Mouse (Mus musculus): ENCODE data around the gene Gatad2a. TPM values are rescaled to one million over a fixed set of nuclear protein-coding genes. Genes with fewer than 3 reads are reported as not detected.

Gatad2a gene
- polyA plus RNA-seq (2014; fragmentation: Nextera tagmentation; extraction: Ambion mirVana) = 46.5 and 49.6 TPM in 2 replicates

GRCm38 (mm10) chr8:69995776-69996588, at the start of gene Gatad2a:
TSS of gene Gatad2a (minus strand) at chr8:69996384.
- peak; percentile 100 for ATAC-seq (ENCODE audit: insufficient number of reproducible peaks, insufficient read depth, low FRiP score, low read depth)
- peak within 1 kb of the TSS; percentile 93 for H3K4me3 ChIP-seq (ENCODE audit: low read depth, low read length)
- WGBS = under 1% methylated on average over 84 of the region's 87 CpGs
- peak within 1 kb of the TSS; percentile 85 for H3K9ac ChIP-seq (replicated peaks; ENCODE audit: low read depth, low read length)
- no peaks in the 10 kb centered on the region for H3K9me3 ChIP-seq (ENCODE audit: control insufficient read depth, low read depth, low read length)
- no peaks in the 10 kb centered on the region for H3K27me3 ChIP-seq (ENCODE audit: control insufficient read depth, insufficient read depth, low read length)
- H3K27ac ChIP-seq (ENCODE audit: low read length) = peak within 1 kb of the TSS; percentile 87
- H3K36me3 ChIP-seq (ENCODE audit: control insufficient read depth, insufficient read depth, low read length) = no peaks in the 10 kb centered on the region
- no peaks in the 10 kb centered on the region for H3K4me1 ChIP-seq (ENCODE audit: control insufficient read depth, insufficient read depth, low read length)
- peak within 1 kb of the TSS; percentile 81 for H3K4me2 ChIP-seq (replicated peaks; ENCODE audit: low read depth, low read length)

GRCm38 (mm10) chr8:70043996-70044395, 47.8 kb upstream of the Gatad2a start:
- Histone ChIP-seq H3K4me3 (ENCODE audit: low read depth, low read length) (no peak overlapping the region; the same call in 1 of the 2 replicates), H3K4me1 (ENCODE audit: control insufficient read depth, insufficient read depth, low read length) (peaks cover 19% of the 10 kb centered on the region), H3K27ac (ENCODE audit: low read length) (no peak overlapping the region), H3K9ac (replicated peaks; ENCODE audit: low read depth, low read length) (0 out of 2 replicates have a peak overlapping the region, but pooled peaks have one; percentile 88), H3K36me3 (ENCODE audit: control insufficient read depth, insufficient read depth, low read length) (peaks cover 9% of the 10 kb centered on the region; the same call in 1 of the 2 replicates), H3K4me2 (replicated peaks; ENCODE audit: low read depth, low read length) (peak overlapping the region; percentile 81), H3K9me3 (ENCODE audit: control insufficient read depth, low read depth, low read length) (no peaks in the 10 kb centered on the region), H3K27me3 (ENCODE audit: control insufficient read depth, insufficient read depth, low read length) (no peaks in the 10 kb centered on the region)
- no peak for ATAC-seq (ENCODE audit: insufficient number of reproducible peaks, insufficient read depth, low FRiP score, low read depth)
- 83% methylated on average over 5 of the region's 5 CpGs for WGBS

- WGBS = under 1% methylated on average over 65 of the region's 65 CpGs
- Histone ChIP-seq H3K27ac (ENCODE audit: low read length) (no peak within 1 kb of the TSS), H3K36me3 (ENCODE audit: control insufficient read depth, insufficient read depth, low read length) (0 out of 2 replicates have a peak, but pooled peaks cover under 1% of the 10 kb centered on the region), H3K4me1 (ENCODE audit: control insufficient read depth, insufficient read depth, low read length) (peaks cover 19% of the 10 kb centered on the region), H3K4me3 (ENCODE audit: low read depth, low read length) (peak within 1 kb of the TSS; percentile 98), H3K4me2 (replicated peaks; ENCODE audit: low read depth, low read length) (peak within 1 kb of the TSS; percentile 96), H3K9me3 (ENCODE audit: control insufficient read depth, low read depth, low read length) (no peaks in the 10 kb centered on the region), H3K27me3 (ENCODE audit: control insufficient read depth, insufficient read depth, low read length) (no peaks in the 10 kb centered on the region), H3K9ac (replicated peaks; ENCODE audit: low read depth, low read length) (peak within 1 kb of the TSS; percentile 88)
- ATAC-seq (ENCODE audit: insufficient number of reproducible peaks, insufficient read depth, low FRiP score, low read depth) = peak; percentile 95
These were observed 46.6 kb upstream of the Gatad2a start, which contains the start of the genes Mau2 and Sugp1 for GRCm38 (mm10) chr8:70042583-70043455. TSS of gene Mau2 (minus strand) at chr8:70042734. TSS of gene Sugp1 (plus strand) at chr8:70042813.

- WGBS = 1% methylated on average over 47 of the region's 47 CpGs
- H3K9me3 ChIP-seq (ENCODE audit: control insufficient read depth, low read depth, low read length) = no peaks in the 10 kb centered on the region
- peaks cover 19% of the 10 kb centered on the region for H3K4me1 ChIP-seq (ENCODE audit: control insufficient read depth, insufficient read depth, low read length)
- H3K4me3 ChIP-seq (ENCODE audit: low read depth, low read length) = peak overlapping the region; percentile 98
- ATAC-seq (ENCODE audit: insufficient number of reproducible peaks, insufficient read depth, low FRiP score, low read depth) = peak; percentile 24; the same call in 1 of the 2 replicates
- no peaks in the 10 kb centered on the region for H3K36me3 ChIP-seq (ENCODE audit: control insufficient read depth, insufficient read depth, low read length)
- no peaks in the 10 kb centered on the region for H3K27me3 ChIP-seq (ENCODE audit: control insufficient read depth, insufficient read depth, low read length)
- peak overlapping the region; percentile 88 for H3K9ac ChIP-seq (replicated peaks; ENCODE audit: low read depth, low read length)
- H3K4me2 ChIP-seq (replicated peaks; ENCODE audit: low read depth, low read length) = peak overlapping the region; percentile 96
- H3K27ac ChIP-seq (ENCODE audit: low read length) = no peak overlapping the region
These were observed 45.8 kb upstream of the Gatad2a start for GRCm38 (mm10) chr8:70041885-70042546.

- H3K4me3 ChIP-seq (ENCODE audit: low read depth, low read length) = no peak overlapping the region
- ATAC-seq (ENCODE audit: insufficient number of reproducible peaks, insufficient read depth, low FRiP score, low read depth) = no peak
- no peak overlapping the region for H3K27ac ChIP-seq (ENCODE audit: low read length)
- peaks cover 3% of the 10 kb centered on the region; the same call in 1 of the 2 replicates for H3K36me3 ChIP-seq (ENCODE audit: control insufficient read depth, insufficient read depth, low read length)
- H3K27me3 ChIP-seq (ENCODE audit: control insufficient read depth, insufficient read depth, low read length) = no peaks in the 10 kb centered on the region
- peaks cover 11% of the 10 kb centered on the region for H3K4me1 ChIP-seq (ENCODE audit: control insufficient read depth, insufficient read depth, low read length)
- no peak overlapping the region for H3K4me2 ChIP-seq (replicated peaks; ENCODE audit: low read depth, low read length)
- no peak overlapping the region for H3K9ac ChIP-seq (replicated peaks; ENCODE audit: low read depth, low read length)
- 81% methylated on average over 1 of the region's 1 CpGs for WGBS
- H3K9me3 ChIP-seq (ENCODE audit: control insufficient read depth, low read depth, low read length) = no peaks in the 10 kb centered on the region
These were observed 41.8 kb upstream of the Gatad2a start for GRCm38 (mm10) chr8:70037994-70038393.

- Histone ChIP-seq H3K9me3 (ENCODE audit: control insufficient read depth, low read depth, low read length) (no peaks in the 10 kb centered on the region), H3K27me3 (ENCODE audit: control insufficient read depth, insufficient read depth, low read length) (no peaks in the 10 kb centered on the region), H3K4me3 (ENCODE audit: low read depth, low read length) (no peak overlapping the region), H3K9ac (replicated peaks; ENCODE audit: low read depth, low read length) (no peak overlapping the region), H3K27ac (ENCODE audit: low read length) (no peak overlapping the region), H3K4me1 (ENCODE audit: control insufficient read depth, insufficient read depth, low read length) (no peaks in the 10 kb centered on the region), H3K4me2 (replicated peaks; ENCODE audit: low read depth, low read length) (no peak overlapping the region), H3K36me3 (ENCODE audit: control insufficient read depth, insufficient read depth, low read length) (peaks cover 62% of the 10 kb centered on the region)
- WGBS = 100% methylated on average over 1 of the region's 1 CpGs
- ATAC-seq (ENCODE audit: insufficient number of reproducible peaks, insufficient read depth, low FRiP score, low read depth) = no peak
These were observed 34.1 kb upstream of the Gatad2a start for GRCm38 (mm10) chr8:70030255-70030654.

- ATAC-seq (ENCODE audit: insufficient number of reproducible peaks, insufficient read depth, low FRiP score, low read depth) = no peak
- H3K9me3 ChIP-seq (ENCODE audit: control insufficient read depth, low read depth, low read length) = no peaks in the 10 kb centered on the region
- 96% methylated on average over 2 of the region's 2 CpGs for WGBS
- no peak overlapping the region for H3K4me3 ChIP-seq (ENCODE audit: low read depth, low read length)
- peaks cover 95% of the 10 kb centered on the region for H3K36me3 ChIP-seq (ENCODE audit: control insufficient read depth, insufficient read depth, low read length)
- H3K4me2 ChIP-seq (replicated peaks; ENCODE audit: low read depth, low read length) = no peak overlapping the region
- H3K27me3 ChIP-seq (ENCODE audit: control insufficient read depth, insufficient read depth, low read length) = no peaks in the 10 kb centered on the region
- no peak overlapping the region for H3K27ac ChIP-seq (ENCODE audit: low read length)
- no peak overlapping the region for H3K9ac ChIP-seq (replicated peaks; ENCODE audit: low read depth, low read length)
- no peaks in the 10 kb centered on the region for H3K4me1 ChIP-seq (ENCODE audit: control insufficient read depth, insufficient read depth, low read length)
These were observed 30.0 kb upstream of the Gatad2a start for GRCm38 (mm10) chr8:70026151-70026550.

GRCm38 (mm10) chr8:70023596-70023995, 27.4 kb upstream of the Gatad2a start:
- 80% methylated on average over 8 of the region's 8 CpGs for WGBS
- no peak for ATAC-seq (ENCODE audit: insufficient number of reproducible peaks, insufficient read depth, low FRiP score, low read depth)

More at GRCm38 (mm10) chr8:70023596-70023995, 27.4 kb upstream of the Gatad2a start:
- H3K9me3 ChIP-seq (ENCODE audit: control insufficient read depth, low read depth, low read length) = no peaks in the 10 kb centered on the region
- no peak overlapping the region for H3K4me2 ChIP-seq (replicated peaks; ENCODE audit: low read depth, low read length)
- no peak overlapping the region for H3K27ac ChIP-seq (ENCODE audit: low read length)
- no peaks in the 10 kb centered on the region for H3K4me1 ChIP-seq (ENCODE audit: control insufficient read depth, insufficient read depth, low read length)
- H3K4me3 ChIP-seq (ENCODE audit: low read depth, low read length) = no peak overlapping the region
- H3K9ac ChIP-seq (replicated peaks; ENCODE audit: low read depth, low read length) = no peak overlapping the region
- H3K27me3 ChIP-seq (ENCODE audit: control insufficient read depth, insufficient read depth, low read length) = no peaks in the 10 kb centered on the region
- peaks cover 94% of the 10 kb centered on the region for H3K36me3 ChIP-seq (ENCODE audit: control insufficient read depth, insufficient read depth, low read length)

Measured in stomach, embryonic 14.5 days (tissue).